Mouse (Mus musculus) left cerebral cortex, adult 2 months (tissue): ENCODE results near the gene Plekhh2. TPM values are rescaled to one million over a fixed set of nuclear protein-coding genes. Genes with fewer than 3 reads are reported as not detected.
"Not testable (repeated sequence)": the region's sequence is repeated elsewhere in the genome, so short reads cannot be mapped to it uniquely, and the experiment has no call there.

Experiments used
- DNase-seq, 2 experiments: peaks; one replicate each; pipeline ENCODE4 v3.0.0; 2021 to 2022; ENCODE audit warnings: low spot score in 2 of 2, mixed read lengths in 1 of 2; ENCODE audit errors: extremely low spot score in 1 of 2
- H3K27ac ChIP-seq: fragments of 200-600 bp; 2 replicates; pipeline ENCODE4 v1.8.1; 2022
- H3K4me3 ChIP-seq: fragments of 200-600 bp; 2 replicates; pipeline ENCODE4 v1.8.1; 2022
- CTCF ChIP-seq: fragments of 200-600 bp; IDR thresholded peaks from 2 replicates; pipeline ENCODE4 v1.8.1; 2022; ENCODE audit warnings: antibody characterized with exemption, mild to moderate bottlenecking, moderate library complexity
- intact Hi-C: fragments of 180-260 bp; cut with DNase I; formaldehyde crosslinking; loops from one replicate; pipeline ENCODE4 v1.15.1; 2025
- total RNA-seq, 2 experiments: library from RNA; stranded (reverse); gene quantifications; 2 replicates each; pipeline ENCODE4 v1.2.3; 2021

Plekhh2 gene
- total RNA-seq, 2 experiments from 2014 or later: 7.3 to 7.9 TPM

DNA sequence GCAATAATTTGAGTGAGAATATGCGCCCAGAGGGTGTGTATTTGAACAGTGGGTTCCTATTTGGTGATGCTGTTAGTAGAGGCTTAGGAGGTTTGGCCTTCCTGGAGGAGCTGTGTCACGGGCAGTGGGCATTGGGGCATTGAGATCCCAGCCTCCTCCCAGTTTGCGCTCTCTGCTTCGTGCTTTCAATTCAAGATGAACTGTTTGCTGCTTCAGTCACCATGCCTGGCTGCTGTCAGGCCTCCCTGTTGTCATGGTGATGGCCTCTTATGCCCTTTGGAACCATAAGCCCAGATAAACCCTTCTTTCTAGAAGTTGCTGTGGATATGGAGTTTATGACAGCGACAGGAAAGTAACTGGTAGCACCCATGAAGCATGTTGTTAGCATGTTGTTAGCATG lies 40.5 kb downstream of the Plekhh2 start:
- TF ChIP-seq CTCF: no peak
- DNase-seq: no peak
- Histone ChIP-seq H3K27ac (no peak overlapping the region), H3K4me3 (no peak overlapping the region)
- intact Hi-C loops: no loop called here

DNA sequence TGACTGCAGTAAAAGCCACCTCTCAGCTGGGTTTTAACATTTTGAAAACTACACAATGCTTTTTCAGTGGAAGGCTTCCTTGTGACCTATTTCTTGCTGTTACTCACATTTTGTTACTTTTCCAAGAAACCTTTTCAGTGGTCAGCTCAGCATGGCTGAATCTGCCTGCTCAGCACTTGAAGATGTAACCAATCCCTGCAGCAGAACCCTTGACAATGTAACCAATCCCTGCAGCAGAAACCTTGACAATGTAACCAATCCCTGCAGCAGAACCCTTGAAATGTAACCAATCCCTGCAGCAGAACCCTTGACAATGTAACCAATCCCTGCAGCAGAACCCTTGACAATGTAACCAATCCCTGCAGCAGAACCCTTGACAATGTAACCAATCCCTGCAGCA lies 52.6 kb downstream of the Plekhh2 start:
- DNase-seq, H3K27ac ChIP-seq, intact Hi-C loops, H3K4me3 ChIP-seq: not testable (repeated sequence)

DNA sequence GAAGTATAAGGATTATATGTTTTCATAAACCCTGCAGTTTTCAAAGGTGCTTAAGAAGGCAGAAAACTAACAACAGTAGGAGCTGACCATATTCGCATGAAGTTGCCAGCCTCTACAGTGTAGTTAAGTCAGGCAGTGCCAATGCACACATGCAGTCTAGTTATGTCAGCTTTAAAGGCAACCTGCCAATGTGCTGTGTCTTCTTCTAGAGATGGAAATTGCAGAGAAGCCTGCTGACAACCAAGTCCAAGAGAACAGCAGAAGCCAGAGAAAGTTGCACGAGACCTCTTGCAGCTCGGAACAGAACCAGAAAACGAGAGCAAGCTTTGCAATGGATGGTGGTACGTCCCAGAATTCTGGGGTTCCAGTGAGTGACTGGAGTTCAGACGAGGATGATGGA lies 54.1 kb downstream of the Plekhh2 start:
- Histone ChIP-seq H3K4me3 (no peak overlapping the region), H3K27ac (no peak overlapping the region)
- intact Hi-C loops: no loop called here
- DNase-seq: no peak
- no peak for TF ChIP-seq CTCF

DNA sequence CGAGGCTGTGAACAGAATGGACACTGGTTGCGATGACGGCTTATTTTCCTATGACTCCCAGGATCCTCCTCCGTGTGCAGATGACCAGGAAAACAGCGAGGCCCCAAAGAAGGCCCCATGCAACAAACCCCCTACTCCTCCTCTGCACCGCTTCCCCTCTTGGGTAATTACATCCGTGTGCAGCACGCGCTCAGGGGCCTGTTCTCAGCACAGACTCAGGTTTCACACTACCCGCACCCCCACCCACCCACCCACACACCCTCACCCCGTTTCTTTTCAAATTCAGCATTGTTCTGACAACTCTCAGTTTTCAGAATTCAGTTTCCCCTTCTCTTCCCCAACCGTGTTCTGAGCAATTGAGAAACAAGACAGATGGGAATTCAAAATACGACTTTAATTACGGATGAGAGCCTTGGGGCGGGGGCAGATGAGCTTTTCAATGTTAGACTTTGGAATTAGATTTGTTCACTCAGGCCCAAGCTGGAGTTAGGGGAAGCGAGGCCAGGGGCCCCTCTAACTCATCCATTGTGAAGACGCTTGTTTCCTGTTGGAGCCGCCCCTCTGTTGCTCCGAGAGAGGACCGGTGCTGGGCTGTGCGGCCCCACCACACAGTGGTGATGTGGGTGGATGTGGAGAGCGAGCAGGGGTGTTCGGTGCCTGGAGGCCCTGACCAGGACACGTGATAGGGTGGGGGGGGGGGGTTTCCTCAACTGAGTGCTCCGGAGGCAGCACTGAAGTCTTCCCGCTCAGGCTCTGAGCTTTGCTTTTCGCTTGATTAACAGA lies 55.3 kb downstream of the Plekhh2 start:
- no peak for DNase-seq
- H3K27ac ChIP-seq: no peak overlapping the region
- intact Hi-C loops: no loop called here
- no peak overlapping the region for H3K4me3 ChIP-seq
- TF ChIP-seq CTCF: no peak

DNA sequence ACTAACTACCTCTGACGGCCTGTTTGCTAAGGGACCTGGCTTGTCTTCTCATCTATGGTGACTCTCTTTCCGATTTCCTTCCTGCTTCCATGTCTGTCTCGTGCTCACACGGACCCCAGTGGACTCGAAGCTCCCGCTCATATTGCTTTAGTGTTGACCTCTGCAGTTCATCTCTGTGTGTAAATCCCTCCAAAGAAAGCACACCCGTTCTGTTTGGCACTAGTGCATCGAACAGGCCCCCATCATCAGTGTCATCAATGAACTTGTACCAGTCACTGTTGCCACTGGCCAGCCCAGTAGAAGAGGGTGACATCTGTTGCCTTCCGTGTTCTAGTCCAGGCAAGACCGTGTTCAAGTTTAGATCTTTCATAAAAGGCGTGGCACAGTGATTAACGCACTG lies 57.1 kb downstream of the Plekhh2 start:
- intact Hi-C loops: no loop called here
- no peak overlapping the region for H3K4me3 ChIP-seq
- DNase-seq: no peak
- H3K27ac ChIP-seq: no peak overlapping the region
- no peak for TF ChIP-seq CTCF

DNA sequence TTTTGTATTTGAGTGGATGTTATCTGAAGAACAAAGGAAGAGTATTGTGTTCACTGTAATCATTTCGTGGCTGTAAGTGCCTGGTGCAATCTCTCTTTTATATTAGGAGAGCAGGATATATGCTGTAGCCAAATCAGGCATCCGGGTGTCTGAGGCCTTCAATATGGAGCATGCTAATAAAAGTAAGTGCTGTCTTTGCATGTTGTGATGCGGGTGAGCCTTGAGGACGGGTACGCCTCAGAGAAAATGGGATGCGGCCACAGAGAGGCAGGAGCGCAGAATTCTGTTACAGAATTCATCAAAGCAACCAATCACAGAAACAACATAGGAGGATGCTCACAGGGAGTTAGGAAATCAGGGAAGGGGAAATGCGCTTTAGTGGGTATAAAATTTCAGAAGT lies 58.1 kb downstream of the Plekhh2 start:
- no peak for DNase-seq
- Histone ChIP-seq H3K27ac (no peak overlapping the region), H3K4me3 (no peak overlapping the region)
- intact Hi-C loops: no loop called here
- TF ChIP-seq CTCF: no peak

DNA sequence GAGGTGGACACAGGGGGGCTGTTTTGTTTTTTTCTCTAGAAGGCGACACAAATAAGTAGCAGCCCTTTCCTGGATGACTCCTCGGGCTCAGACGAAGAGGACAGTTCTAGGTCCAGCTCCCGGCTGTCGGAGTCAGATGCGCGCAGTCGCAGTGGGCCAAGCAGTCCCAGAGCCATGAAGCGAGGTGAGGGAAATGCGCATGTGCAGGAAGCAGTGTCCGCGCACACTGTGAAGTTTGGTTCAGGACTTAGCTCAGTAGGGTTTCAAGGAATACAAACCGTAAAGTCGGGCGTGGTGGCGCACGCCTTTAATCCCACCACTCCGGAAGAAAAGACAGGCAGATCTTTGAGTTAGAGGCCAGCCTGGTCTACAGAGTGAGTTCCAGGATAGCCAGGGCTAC lies 59.9 kb downstream of the Plekhh2 start:
- DNase-seq: no peak
- Histone ChIP-seq H3K27ac (no peak overlapping the region), H3K4me3 (no peak overlapping the region)
- intact Hi-C loops: no loop called here
- TF ChIP-seq CTCF: no peak

DNA sequence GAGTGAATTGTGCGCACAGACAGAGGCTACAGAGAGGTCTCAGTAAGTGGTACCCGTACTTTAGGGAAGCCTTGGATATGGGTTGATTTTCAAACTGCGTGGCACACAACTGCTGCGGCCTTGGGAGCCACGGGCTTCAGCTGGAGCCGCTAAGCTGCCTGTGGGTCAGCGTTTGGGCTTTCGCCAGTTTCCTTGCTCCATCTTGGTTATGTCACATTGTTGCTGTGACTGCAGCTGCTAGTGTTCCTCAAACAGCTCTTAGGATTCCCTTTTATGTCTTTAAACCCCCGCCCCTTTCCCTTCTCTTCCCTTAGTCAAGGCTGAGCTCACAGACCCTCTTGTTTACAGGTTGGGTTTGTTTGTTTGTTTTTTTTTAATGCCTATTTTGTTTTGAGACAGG lies 61.6 kb downstream of the Plekhh2 start:
- Histone ChIP-seq H3K27ac (no peak overlapping the region), H3K4me3 (no peak overlapping the region)
- no peak for DNase-seq
- TF ChIP-seq CTCF: no peak
- intact Hi-C loops: no loop called here

DNA sequence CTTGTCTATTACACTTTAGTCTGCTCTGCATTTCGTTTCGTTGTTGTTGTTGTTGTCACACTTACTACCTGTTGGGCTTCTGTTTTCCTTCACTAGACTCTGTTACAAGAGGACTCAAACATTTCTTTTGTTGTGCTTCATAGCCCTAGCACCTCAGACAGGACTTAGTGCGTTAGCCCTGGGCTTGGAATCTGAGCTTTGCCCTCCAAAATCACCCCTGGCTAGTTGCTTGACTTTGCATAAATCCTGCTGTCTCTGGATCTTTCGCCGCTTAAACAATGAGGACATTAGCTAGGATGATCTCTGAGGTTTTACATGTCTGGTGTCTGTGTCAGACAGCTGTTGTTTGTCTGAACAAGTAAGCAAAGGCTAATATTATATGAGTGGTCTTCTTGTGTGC lies 62.2 kb downstream of the Plekhh2 start:
- H3K4me3 ChIP-seq: no peak overlapping the region
- no peak for DNase-seq
- no peak for TF ChIP-seq CTCF
- intact Hi-C loops: no loop called here
- no peak overlapping the region for H3K27ac ChIP-seq

DNA sequence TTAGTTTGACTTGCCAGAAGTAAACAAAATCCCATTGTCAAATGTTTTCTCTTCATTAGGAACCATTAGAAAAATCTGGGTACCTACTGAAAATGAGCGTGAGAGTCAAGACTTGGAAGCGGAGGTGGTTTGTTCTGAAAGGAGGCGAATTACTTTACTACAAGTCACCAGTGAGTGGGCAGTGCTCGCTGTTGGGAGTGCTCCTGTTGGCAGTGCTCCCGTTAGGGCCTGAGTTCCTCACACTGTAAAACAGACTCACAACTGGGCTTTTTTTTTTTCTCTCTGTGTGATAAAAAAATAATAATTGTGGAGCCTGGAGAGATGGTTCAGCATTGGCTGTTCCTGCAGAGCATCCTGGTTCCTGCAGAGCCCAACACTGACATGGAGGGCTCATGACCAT lies 63.4 kb downstream of the Plekhh2 start:
- intact Hi-C loops: no loop called here
- no peak for TF ChIP-seq CTCF
- H3K4me3 ChIP-seq: no peak overlapping the region
- DNase-seq: no peak
- no peak overlapping the region for H3K27ac ChIP-seq

DNA sequence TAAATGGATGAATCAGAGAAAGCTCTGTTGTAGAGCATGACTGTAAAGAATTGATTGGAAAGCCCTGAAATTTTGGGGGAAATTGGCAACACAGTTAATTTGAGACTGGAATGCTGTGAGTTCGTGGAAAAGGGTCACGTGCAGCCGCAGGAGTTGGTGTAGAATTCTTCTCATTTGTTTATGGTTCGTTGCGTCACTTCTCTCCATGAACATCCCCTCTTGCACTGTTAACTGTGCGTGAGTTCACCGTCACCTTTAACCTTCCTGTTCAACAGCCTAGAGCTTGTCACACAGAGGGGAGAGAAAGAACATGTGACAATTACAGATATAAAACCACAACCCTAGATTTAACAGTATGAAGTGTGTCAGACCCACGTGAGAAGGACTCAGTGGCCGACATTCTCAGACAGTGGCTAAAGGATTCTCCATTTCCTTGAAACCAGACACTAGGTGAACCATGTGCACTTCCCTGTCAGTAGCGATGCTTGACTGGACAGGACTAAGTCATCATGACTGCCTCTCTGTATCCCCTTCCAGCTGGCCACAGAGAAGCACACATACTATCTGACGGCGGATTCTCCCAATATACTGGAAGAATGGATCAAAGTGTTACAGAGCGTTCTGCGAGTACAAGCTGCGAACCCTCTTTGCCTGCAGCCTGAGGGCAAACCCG lies 65.1 kb downstream of the Plekhh2 start:
- no peak for DNase-seq
- H3K27ac ChIP-seq: no peak overlapping the region
- H3K4me3 ChIP-seq: no peak overlapping the region
- TF ChIP-seq CTCF: no peak
- intact Hi-C loops: no loop called here

DNA sequence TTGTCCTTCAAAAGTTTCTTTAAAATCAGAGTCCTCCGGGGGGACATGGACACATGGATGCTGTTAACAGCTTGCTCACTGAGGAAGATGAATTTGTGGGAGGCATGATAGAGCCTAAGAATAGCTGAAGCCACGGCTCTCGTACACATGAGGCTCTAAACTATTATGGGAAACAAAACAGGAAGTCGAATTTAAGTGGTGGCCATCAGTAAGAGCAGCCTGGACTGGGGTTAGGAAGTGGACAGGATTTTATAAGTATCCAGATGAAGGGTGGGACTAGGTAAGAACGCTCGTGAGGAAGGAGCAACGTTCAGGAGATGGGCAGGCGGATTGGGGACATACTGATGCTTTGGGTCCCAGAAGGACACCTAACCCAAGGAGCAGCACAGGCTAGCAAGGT lies 67.6 kb downstream of the Plekhh2 start:
- no peak for DNase-seq
- Histone ChIP-seq H3K27ac (no peak overlapping the region), H3K4me3 (no peak overlapping the region)
- intact Hi-C loops: no loop called here
- no peak for TF ChIP-seq CTCF

DNA sequence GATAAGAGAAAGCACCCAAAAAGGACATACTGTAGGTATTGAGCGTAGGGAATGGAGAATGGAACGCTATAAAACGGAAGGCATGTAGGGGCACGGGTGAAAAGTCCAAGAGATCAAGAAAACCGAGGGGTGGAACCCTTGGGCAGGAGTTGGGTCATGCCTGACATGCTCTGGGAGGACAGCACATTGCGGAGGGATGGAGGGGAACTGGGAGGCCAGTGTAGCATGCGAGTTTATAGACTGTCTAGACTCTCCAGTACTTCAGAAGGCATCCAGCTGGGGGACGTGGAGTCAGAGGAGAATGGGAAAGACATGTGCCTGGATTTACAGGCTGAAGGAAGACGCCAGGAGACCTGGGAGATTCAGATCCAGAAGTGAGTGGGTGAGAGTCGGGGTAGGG lies 68.1 kb downstream of the Plekhh2 start:
- no peak for TF ChIP-seq CTCF
- Histone ChIP-seq H3K27ac (no peak overlapping the region), H3K4me3 (no peak overlapping the region)
- DNase-seq: no peak
- intact Hi-C loops: loop anchor here (5.0 kb wide), 2 partner anchors 68 to 113 kb away; partner anchors contain the start of genes Plekhh2 and Thada
